Mouse (Mus musculus) brain, embryonic 14.5 days (tissue): Measurements from ENCODE around the gene Acyp1.

Experiments
- CTCF ChIP-seq: fragments of 200-500 bp; IDR thresholded peaks from 2 replicates; pipeline ENCODE4 v1.5.1; 2012; ENCODE audit warnings: inconsistent platforms, mild to moderate bottlenecking, moderate library complexity, borderline replicate concordance; ENCODE audit not compliant: insufficient read depth, insufficient read length; ENCODE audit errors: extremely low read depth
- POLR2A ChIP-seq: fragments of 200-500 bp; IDR thresholded peaks from 2 replicates; pipeline ENCODE4 v1.6.1; 2012; ENCODE audit warnings: mild to moderate bottlenecking, inconsistent platforms, borderline replicate concordance; ENCODE audit not compliant: poor library complexity, insufficient read depth, insufficient read length, severe bottlenecking; ENCODE audit errors: extremely low read depth

- peak; percentile 94 for TF ChIP-seq CTCF
- TF ChIP-seq POLR2A: no peak
Observed at GRCm38 (mm10) chr12:85305247-85305892, 17.1 kb upstream of the Acyp1 start.
